Mouse (Mus musculus) CH12.LX (cell line): ENCODE measurements at regions not wholly inside any gene's neighbourhood (a gene's known extent, or its start where the extent isn't known, plus 50 kb on each side); places are given as distances from the start of the nearest gene placed in this dataset.

Experiments used
- CTCF ChIP-seq, 2 experiments: IDR thresholded peaks in 1 of 2; conservative IDR thresholded peaks in 1 of 2; 2 replicates each; pipeline ENCODE4 v1.5.1; 2011 to 2012; ENCODE audit warnings: low read depth in 2 of 2, low read length in 2 of 2, improper control_type of control experiment in 1 of 2, inconsistent platforms in 1 of 2, mild to moderate bottlenecking in 1 of 2, moderate library complexity in 1 of 2
- SMC3 ChIP-seq: IDR thresholded peaks from 2 replicates; pipeline ENCODE4 v1.6.1; 2011; ENCODE audit warnings: low read depth, low read length, improper control_type of control experiment
- TBP ChIP-seq: conservative IDR thresholded peaks from 2 replicates; pipeline ENCODE4 v1.6.1; 2011; ENCODE audit warnings: low read depth, low read length, improper control_type of control experiment
- USF1 ChIP-seq: IDR thresholded peaks from 2 replicates; pipeline ENCODE4 v1.6.1; 2014; ENCODE audit warnings: low read depth, mild to moderate bottlenecking, inconsistent platforms, low read length, improper control_type of control experiment
- USF2 ChIP-seq: conservative IDR thresholded peaks from 2 replicates; pipeline ENCODE4 v1.6.1; 2011; ENCODE audit warnings: low read depth, low read length, improper control_type of control experiment
- ZMIZ1 ChIP-seq: IDR thresholded peaks from 2 replicates; pipeline ENCODE4 v1.6.1; 2012; ENCODE audit warnings: low read depth, mild to moderate bottlenecking, inconsistent platforms, low read length, improper control_type of control experiment
- ZNF384 ChIP-seq: IDR thresholded peaks from 2 replicates; pipeline ENCODE4 v1.6.1; 2012; ENCODE audit warnings: low read depth, low read length, improper control_type of control experiment, inconsistent platforms

DNA sequence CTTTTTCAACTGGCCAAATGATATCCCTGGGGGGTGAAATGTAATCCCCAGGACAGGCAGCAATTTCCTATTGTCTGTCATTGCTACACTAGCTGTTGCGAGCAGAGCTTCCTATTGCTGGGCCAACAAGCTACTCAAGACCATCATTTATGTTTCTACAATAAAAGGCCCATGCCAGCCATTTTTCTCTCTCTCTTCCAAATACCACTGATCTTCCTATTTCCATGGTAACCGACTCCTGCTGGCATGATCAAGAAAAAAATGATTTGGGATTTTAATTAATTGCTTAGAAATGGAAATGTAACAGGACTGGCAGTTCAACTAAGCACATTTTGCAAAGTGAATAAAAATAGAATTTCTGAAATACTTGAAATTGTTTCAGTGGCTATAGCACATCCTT lies 868.7 kb upstream of the 4930412O13Rik start:
- TF ChIP-seq ZMIZ1: no peak
- no peak for TF ChIP-seq CTCF (conservative IDR thresholded peaks at IDR 0.05 in 1 of 2, IDR thresholded peaks at IDR 0.05 in 1 of 2; ENCODE audit: low read depth in 2 of 2, low read length in 2 of 2)
- TF ChIP-seq TBP: no peak
- no peak for TF ChIP-seq SMC3
- TF ChIP-seq ZNF384: no peak
- no peak for TF ChIP-seq USF1
- TF ChIP-seq USF2: no peak
